Mouse (Mus musculus) thymus, postnatal 25 days (tissue): ENCODE measurements around the gene Ccdc162.

Source experiments
- DNase-seq: peaks from one replicate; pipeline ENCODE4 v3.0.0; 2022

Ccdc162 gene

DNA sequence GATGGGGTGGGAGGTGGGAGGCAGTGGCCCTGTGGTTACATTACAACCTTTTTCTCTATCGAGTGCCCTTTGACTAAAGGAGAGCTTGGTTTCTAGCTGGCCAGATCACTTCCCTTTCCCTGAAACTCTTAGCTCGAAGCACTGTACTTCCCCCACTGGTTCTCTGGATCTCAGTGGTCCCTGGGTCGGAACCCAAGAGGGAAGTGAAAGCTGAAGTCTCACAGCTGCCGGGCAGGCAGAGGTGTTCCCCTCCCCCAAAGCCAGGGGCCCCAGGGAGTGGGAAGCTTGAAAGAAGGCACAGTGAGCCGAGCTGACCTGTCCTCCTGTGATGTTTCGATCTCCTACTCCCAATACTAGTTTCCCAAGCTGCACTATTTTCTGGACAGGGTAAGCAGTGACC, 143.2 kb downstream of the Ccdc162 start:
- DNase-seq: peak; percentile 30

- no peak for DNase-seq
Observed at GRCm38 (mm10) chr10:41572274-41572673, 144.2 kb downstream of the Ccdc162 start.

GRCm38 (mm10) chr10:41571065-41571464, 145.4 kb downstream of the Ccdc162 start:
- no peak for DNase-seq

DNA sequence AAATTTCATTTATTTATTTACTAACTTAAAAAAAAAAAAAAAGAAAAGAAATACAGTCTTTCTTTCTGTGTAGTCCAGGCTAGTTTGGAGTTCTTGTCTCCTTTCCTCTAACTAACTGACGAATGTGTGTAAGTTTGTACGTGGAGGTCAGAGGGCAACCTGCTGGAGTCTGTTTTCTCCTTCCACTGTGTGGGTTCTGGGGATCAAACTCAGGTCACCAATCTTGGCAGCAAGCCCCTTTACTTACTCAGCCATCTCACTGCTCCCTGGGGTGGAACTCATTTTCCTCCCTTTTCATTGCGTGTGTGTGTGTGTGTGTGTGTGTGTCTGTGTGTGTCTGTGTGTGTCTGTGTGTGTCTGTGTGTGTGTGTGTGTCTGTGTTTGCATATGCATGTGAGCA, 148.1 kb downstream of the Ccdc162 start:
- DNase-seq: no peak

DNA sequence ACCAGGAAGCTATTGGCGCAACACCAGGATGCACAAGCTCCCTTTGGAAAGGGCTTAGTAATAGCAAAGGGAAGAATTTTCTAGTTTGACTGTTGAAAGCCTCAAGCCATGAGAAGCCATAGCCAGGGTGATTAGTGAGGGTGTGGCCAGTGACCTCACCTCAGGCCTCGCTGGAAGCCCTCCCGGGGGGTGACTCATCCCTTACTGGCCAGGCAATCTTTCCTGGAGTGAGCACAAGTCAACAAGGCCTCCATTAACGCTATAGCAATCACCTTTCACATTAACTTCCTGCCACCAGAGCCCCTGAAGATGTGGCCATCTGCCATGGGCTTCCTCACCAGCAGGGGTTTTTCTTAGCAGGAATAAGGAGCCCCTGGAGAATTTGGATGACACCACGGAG, 151.3 kb downstream of the Ccdc162 start:
- DNase-seq: no peak

- DNase-seq: no peak
Observed at GRCm38 (mm10) chr10:41561701-41562395, 154.6 kb downstream of the Ccdc162 start.

GRCm38 (mm10) chr10:41558401-41558800, 158.0 kb downstream of the Ccdc162 start:
- DNase-seq: no peak

DNA sequence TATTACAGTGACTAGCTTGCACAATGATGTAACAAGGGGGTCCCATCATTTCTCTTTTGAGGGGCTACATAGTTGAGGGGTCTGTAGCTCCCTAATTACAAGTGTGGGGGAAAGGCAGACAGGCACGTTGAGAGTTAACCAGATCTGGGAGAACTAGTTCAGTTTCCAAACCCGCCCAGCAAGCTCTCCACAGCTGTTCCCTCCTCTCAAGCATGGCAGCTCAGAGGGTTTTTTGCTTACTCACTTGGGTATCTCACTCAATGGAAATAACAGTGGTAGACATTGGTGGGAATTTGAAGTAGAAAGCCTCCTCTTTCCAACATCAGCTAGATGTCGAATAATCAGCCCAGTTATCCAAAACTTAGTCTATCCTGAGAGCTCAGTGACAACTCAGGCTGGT, 161.4 kb downstream of the Ccdc162 start:
- no peak for DNase-seq

DNA sequence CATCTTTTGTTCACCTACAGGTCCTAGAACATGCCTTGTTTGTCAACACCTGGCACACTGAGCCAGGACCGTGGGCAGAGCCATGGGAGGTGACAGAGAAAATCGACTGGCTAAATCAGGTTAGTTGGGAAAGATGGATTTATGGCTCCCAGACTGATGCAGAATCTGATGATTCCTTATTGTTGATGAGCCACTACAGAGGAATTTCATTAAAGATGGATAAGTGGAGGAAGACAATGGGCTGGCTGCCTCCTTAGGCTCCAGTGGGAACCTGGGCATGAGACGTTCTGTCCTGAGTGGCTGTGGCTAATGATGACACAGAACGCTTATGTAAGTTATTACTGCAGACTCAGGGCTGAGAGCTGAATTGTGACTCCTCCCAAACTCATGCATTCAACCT, 162.7 kb downstream of the Ccdc162 start:
- no peak for DNase-seq

DNA sequence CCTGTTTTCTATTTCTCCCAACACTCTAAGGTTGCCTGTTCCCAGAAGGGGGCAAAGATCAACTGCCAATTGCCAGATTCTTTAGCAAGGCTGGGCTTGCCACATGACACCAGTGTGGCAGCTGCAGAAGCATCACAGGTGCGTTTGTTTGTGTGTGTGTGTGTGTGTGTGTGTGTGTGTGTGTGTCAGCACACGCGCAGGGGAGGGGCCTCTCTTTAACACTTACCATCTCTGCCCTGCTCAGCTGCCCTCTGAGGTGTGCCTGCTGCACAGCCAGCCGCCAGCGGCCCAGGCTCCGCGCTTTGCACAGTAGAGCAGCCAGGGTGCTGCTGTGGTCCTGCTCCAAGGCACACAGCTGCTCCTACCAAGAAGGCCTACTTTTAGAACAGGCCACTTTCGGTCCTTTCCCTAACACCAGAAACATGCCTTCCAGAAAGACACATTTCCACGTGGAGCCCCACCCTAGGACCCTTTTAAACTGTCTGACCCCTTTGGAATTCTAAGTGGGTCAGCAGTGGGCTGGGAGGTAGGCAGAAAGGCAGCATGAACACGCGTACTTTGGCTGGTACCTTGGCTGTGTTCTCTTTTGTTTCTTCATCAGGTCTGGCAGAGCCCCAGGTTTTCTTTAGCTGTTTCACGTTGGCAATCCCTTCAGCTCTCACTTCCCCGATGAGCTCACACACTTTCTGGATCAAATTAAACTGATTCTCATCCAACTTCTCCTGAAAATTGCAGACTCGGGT, 163.4 kb downstream of the Ccdc162 start:
- DNase-seq: peak; percentile 89

DNA sequence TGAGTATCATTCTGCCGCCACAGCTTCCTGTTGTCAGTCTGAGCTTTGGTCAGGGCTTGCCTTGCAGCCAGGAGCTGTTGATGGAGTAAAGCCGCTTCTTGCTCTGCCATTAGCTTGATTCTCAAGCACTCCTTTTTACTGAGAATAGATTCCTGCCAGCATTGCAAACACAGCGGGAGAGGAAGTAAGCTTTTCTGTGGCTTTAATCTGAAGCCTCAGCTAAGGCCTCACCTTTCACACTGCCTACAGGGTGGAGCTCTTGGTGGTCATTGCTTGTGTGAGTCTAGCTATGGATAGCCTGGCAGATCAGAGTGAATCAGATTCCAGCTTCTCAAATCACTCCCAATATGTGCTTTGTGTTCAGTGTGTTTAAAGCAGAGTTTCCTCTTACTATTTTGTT, 164.1 kb downstream of the Ccdc162 start:
- peak; percentile 39 for DNase-seq

GRCm38 (mm10) chr10:41550711-41551110, 165.7 kb downstream of the Ccdc162 start:
- DNase-seq: no peak

- DNase-seq: no peak
Observed at GRCm38 (mm10) chr10:41546396-41547165, 169.9 kb downstream of the Ccdc162 start.

GRCm38 (mm10) chr10:41545224-41545755, 171.1 kb downstream of the Ccdc162 start:
- DNase-seq: no peak

- no peak for DNase-seq
Observed at GRCm38 (mm10) chr10:41544481-41545190, 171.8 kb downstream of the Ccdc162 start.

DNA sequence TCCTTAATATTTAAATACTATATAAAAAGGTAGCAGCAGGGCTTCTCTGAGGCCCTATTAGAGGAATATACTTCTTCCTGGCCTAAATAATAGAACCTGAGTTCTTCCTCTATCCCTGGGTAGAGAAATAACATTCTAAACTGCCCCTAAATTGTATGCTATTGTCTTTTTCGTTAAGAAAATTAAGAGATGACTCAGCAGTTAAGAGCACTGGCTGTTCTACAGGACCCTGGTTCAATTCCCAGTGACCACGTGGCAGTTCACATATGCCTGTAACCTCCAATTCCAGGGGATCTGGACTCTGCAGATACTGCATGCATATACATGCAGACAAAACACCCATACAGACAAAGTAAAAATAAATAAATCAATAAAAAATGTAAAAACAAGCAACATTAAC, 172.6 kb downstream of the Ccdc162 start:
- DNase-seq: no peak

DNA sequence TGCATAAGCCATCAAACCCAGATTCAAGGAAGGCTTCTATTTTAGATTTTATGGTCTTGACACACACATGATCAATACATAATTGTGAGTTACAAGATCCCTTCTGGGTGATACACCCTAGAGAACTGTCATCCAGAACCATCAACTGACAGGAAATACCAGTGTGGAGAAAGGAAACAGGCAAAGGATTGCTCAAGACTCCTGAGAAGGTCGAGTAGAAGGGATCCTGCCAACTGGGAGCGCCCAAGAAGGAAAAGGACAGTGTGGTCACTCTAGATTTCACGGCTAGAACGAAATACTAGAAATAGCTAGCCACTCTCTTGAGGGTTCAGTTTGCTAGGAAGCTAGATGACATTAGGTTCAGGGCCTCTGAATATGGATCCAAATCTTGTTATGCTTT, 173.0 kb downstream of the Ccdc162 start:
- DNase-seq: no peak

DNA sequence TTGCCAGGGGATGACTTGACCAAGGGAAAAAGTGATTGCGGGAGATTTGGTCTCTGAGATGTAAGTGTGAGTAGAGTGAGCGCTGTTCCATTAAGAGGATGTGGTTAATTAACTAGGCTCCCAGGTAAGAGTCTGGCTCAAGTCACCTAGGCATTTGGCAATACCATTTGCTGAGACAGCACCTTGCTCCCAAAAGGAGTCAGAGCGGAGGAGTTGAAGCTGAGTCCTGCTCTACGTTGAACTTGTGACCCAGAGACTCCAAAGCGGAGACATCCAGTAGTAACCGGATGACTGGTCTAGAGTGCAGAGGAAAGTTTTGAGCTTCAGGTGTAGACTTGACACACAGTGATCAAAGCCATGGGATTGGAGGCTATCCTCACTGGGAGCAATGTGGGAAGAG, 174.4 kb downstream of the Ccdc162 start:
- no peak for DNase-seq

GRCm38 (mm10) chr10:41538986-41539385, 177.4 kb downstream of the Ccdc162 start:
- no peak for DNase-seq

DNA sequence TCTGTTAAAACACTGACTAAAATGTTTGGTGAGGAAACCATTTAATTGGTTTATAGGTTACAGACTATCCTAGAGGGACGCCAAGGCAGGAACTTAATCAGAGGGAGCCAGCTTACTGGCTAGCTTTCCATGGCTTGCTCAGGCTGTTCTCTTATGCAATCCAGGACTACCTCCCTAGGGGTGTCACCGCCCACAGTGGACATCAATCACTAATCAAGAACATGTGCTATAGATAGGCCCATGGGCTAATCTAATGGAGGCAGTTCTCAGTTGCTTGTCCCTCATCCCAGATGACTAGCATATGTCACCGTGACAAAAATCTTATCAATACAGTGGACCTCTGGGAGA, 178.5 kb downstream of the Ccdc162 start:
- DNase-seq: no peak

GRCm38 (mm10) chr10:41537226-41537982, 179.0 kb downstream of the Ccdc162 start:
- DNase-seq: no peak

- no peak for DNase-seq
Observed at GRCm38 (mm10) chr10:41536714-41537113, 179.7 kb downstream of the Ccdc162 start.
